Mouse (Mus musculus): ENCODE data around the gene Nuf2.
"Not testable (repeated sequence)": the region's sequence is repeated elsewhere in the genome, so short reads cannot be mapped to it uniquely, and the experiment has no call there.

The Nuf2 gene

GRCm38 (mm10) chr1:169530876-169531701 lies at the start of gene Nuf2:
Gene Nuf2 (minus strand): TSS chr1:169531464.
- peak; percentile 98 for DNase-seq (ENCODE audit: extremely low spot score, low spot score)

GRCm38 (mm10) chr1:169579572-169579971 lies 48.3 kb upstream of the Nuf2 start:
- no peak for DNase-seq (ENCODE audit: extremely low spot score, low spot score)

GRCm38 (mm10) chr1:169574136-169574535 lies 42.9 kb upstream of the Nuf2 start:
- DNase-seq (ENCODE audit: extremely low spot score, low spot score), result no peak

GRCm38 (mm10) chr1:169555621-169556020 lies 24.4 kb upstream of the Nuf2 start:
- DNase-seq (ENCODE audit: extremely low spot score, low spot score), result no peak

- DNase-seq (ENCODE audit: extremely low spot score, low spot score), result no peak
These were observed 23.8 kb upstream of the Nuf2 start for GRCm38 (mm10) chr1:169555019-169555418.

- no peak for DNase-seq (ENCODE audit: extremely low spot score, low spot score)
These were observed 22.2 kb upstream of the Nuf2 start for GRCm38 (mm10) chr1:169553446-169553845.

GRCm38 (mm10) chr1:169540415-169540814 lies 9.2 kb upstream of the Nuf2 start:
- DNase-seq (ENCODE audit: extremely low spot score, low spot score), result no peak

GRCm38 (mm10) chr1:169531702-169532535 lies 655 bp upstream of the Nuf2 start:
- no peak for DNase-seq (ENCODE audit: extremely low spot score, low spot score)

GRCm38 (mm10) chr1:169529996-169530518 lies 1.2 kb downstream of the Nuf2 start:
- no peak for DNase-seq (ENCODE audit: extremely low spot score, low spot score)

- no peak for DNase-seq (ENCODE audit: extremely low spot score, low spot score)
These were observed 5.1 kb downstream of the Nuf2 start for GRCm38 (mm10) chr1:169526006-169526680.

GRCm38 (mm10) chr1:169519337-169519736 lies 11.9 kb downstream of the Nuf2 start:
- DNase-seq (ENCODE audit: extremely low spot score, low spot score), result no peak

- DNase-seq (ENCODE audit: extremely low spot score, low spot score), result not testable (repeated sequence)
These were observed 13.3 kb downstream of the Nuf2 start for GRCm38 (mm10) chr1:169517899-169518517.

GRCm38 (mm10) chr1:169517376-169517892 lies 13.8 kb downstream of the Nuf2 start:
- DNase-seq (ENCODE audit: extremely low spot score, low spot score), result no peak

GRCm38 (mm10) chr1:169506354-169506753 lies 24.9 kb downstream of the Nuf2 start:
- no peak for DNase-seq (ENCODE audit: extremely low spot score, low spot score)

- no peak for DNase-seq (ENCODE audit: extremely low spot score, low spot score)
These were observed 28.4 kb downstream of the Nuf2 start for GRCm38 (mm10) chr1:169502876-169503275.

GRCm38 (mm10) chr1:169495621-169496020 lies 35.6 kb downstream of the Nuf2 start:
- peak; percentile 38 for DNase-seq (ENCODE audit: extremely low spot score, low spot score)

GRCm38 (mm10) chr1:169491561-169491960 lies 39.7 kb downstream of the Nuf2 start:
- no peak for DNase-seq (ENCODE audit: extremely low spot score, low spot score)

GRCm38 (mm10) chr1:169485408-169485885 lies 45.8 kb downstream of the Nuf2 start:
- no peak for DNase-seq (ENCODE audit: extremely low spot score, low spot score)

GRCm38 (mm10) chr1:169484565-169484964 lies 46.7 kb downstream of the Nuf2 start:
- no peak for DNase-seq (ENCODE audit: extremely low spot score, low spot score)

- no peak for DNase-seq (ENCODE audit: extremely low spot score, low spot score)
These were observed 48.5 kb downstream of the Nuf2 start for GRCm38 (mm10) chr1:169482596-169483335.
